Mouse (Mus musculus): ENCODE measurements around the gene Gnrhr. TPM values are rescaled to one million over a fixed set of nuclear protein-coding genes. Genes with fewer than 3 reads are reported as not detected.

Gnrhr gene
- polyA plus RNA-seq, 1 experiment from 2014 or later = not detected

Other genes starting within 250 kb of the Gnrhr start
- 8.8 to 16.9 TPM (median 12.0 TPM) in 3 replicates for gene Cenpc1, start 132.3 kb downstream of the Gnrhr start, polyA plus RNA-seq (2018)
- gene Stap1, start 126.2 kb downstream of the Gnrhr start, polyA plus RNA-seq (2018) = 23.6 to 56.7 TPM (median 42.1 TPM) in 3 replicates
- gene Uba6, start 25.1 kb downstream of the Gnrhr start, polyA plus RNA-seq (2018) = 8.5 to 13.8 TPM (median 9.9 TPM) in 3 replicates
- not detected in 3 replicates for gene Tmprss11c, start 91.4 kb upstream of the Gnrhr start, polyA plus RNA-seq (2018)
- not detected in 3 replicates for gene Tmprss11d, start 175.5 kb upstream of the Gnrhr start, polyA plus RNA-seq (2018)

Measured in macrophage (primary cell).